Mouse (Mus musculus) hindbrain, embryonic 16.5 days (tissue): ENCODE data around the gene Tfap2b. TPM values are rescaled to one million over a fixed set of nuclear protein-coding genes. Genes with fewer than 3 reads are reported as not detected.

ENCODE experiments used
- polyA plus RNA-seq: library from polyadenylated mRNA; unstranded; fragments of >200 nt; fragmentation: Nextera tagmentation; extraction: Ambion mirVana; gene quantifications from 2 replicates; pipeline ENCODE4 v1.2.1, GENCODE M21; 2015

The Tfap2b gene
- polyA plus RNA-seq, 1 experiment from 2014 or later: 40.1 TPM

Other genes starting within 250 kb of the Tfap2b start
- 1.1 and 4.7 TPM in 2 replicates for gene Tfap2d, start 105.9 kb upstream of the Tfap2b start, polyA plus RNA-seq